Mouse (Mus musculus): ENCODE results near the gene Fbxl13.

The Fbxl13 gene

DNA sequence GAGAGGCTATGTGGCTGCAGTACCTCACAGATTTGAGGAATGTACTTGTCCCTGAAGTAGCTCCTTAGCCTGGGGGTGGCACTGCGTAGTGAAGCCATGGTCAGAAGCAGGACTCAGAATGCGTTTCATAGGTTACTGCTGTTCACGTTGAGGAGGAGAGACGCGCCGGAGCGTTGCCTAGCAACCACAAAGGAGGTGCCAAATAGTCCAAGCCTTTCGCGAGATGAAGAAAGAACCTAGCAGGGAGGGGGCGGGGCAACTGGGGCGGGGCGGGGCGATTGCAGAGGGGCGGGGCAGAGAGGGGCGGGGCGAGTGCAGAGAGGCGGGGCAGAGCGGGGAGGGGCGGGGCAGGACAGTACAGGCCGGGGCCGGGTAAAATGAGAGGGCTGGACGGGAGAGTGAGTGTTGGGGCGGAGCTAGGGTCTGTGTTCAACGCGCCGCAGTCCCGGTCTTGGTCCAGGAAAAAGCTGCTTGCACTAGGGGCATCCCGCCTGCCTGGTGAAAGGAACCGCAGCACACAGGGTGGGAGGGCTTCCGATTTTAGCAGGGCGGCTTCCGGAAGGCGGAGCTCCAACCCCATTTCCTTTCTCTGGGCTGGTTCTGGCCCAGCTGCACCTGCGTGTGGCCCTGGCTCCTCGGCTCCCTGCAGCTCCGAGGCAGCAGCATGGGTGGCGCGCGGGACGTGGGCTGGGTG is at the start of gene Fbxl13, which contains the start of gene Armc10:
Gene Fbxl13 (minus strand): TSS at position 196 of the 694 bp plus-strand sequence.
Gene Armc10 (plus strand): TSS at position 375 of the 694 bp plus-strand sequence.
- DNase-seq (ENCODE audit: low read depth, low spot score): peak; percentile 95

DNA sequence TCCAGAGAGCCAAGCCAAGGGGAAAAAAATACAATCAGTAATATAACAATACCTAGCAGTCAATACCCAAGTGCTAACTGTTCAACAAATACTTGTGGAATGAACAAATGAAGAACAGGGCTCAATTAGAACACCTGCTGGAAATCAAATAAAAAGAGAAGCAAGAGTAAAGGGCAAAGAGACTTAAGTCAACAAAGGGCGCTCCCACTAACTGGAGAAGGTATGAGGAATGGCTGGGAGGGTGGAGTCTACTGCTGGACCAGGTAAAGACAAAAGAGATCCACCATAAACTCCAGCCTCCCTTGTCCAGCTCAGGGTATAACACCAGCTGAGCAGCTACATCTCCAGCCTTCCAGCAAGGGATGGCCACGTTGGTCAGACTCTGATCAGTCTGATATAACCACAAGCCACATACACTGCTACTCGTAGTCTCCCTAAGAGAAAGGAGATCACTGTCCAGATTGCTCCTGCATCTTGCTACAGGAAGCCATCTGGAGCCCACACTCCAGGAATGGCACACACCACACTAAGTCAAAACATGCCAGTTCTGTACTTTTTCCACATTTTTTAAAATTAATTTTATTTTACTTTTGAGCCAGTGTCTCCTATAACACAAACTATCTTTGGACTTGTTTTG is 49.5 kb upstream of the Fbxl13 start:
- DNase-seq (ENCODE audit: low read depth, low spot score): no peak

DNA sequence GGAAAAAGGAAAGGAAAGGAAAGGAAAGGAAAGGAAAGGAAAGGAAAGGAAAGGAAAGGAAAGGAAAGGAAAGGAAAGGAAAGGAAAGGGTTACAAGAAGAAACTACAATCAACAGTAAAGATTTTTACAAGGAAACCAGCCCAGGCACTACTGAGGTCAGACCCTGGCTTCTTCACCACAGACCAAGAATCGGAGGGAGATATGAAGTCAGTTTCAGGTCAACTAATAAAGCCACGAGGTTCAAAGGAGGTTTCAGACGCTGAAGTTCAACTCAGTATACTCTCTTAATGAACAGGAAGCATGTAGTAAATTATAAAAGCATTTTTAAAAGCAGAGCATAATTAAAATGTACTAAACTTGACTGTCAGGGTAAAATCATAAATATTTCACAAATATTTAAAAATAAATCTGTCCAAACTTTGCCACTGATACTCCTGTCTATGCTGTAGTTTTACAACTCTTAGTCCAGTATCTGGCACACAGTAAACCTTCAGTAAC is 48.0 kb upstream of the Fbxl13 start:
- no peak for DNase-seq (ENCODE audit: low read depth, low spot score)

DNA sequence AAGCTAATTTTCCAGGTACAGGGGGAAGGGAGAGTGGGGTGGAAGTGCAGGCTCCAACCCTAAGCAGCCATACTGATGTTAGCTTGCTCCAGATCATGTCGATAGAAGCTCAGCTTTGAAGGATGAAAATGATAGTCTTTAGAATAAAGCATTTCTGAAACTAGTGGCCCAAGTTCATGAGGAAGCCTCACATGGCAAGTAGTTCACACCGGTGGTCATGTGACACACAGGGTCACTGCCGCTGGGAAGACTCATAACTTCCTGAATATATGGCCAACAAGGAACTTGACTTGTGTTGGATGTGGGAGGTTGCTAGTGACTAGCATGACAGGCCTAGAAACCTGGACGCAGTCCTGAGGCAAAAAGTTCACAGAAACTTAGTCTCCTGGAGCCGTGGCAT is 46.8 kb upstream of the Fbxl13 start:
- DNase-seq (ENCODE audit: low read depth, low spot score): no peak

DNA sequence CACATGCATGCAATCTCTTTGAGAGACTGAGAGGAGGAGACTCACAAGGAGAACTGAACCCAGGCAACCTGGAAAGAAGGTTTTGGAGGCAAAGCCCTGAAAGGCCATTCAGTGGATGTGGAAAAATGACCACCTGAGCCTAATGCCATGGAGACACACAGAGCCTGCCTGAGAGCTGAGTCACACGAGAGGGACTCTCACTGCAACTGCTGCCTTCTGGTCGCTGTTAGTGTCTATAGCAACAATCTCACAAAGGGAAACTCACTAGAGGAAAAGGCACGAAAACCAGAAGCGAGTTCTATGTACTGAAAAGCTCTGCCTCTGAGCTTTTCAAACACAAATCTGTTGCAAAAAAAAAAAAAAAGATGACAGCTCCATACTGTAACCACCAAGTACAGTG is 41.6 kb upstream of the Fbxl13 start:
- no peak for DNase-seq (ENCODE audit: low read depth, low spot score)

DNA sequence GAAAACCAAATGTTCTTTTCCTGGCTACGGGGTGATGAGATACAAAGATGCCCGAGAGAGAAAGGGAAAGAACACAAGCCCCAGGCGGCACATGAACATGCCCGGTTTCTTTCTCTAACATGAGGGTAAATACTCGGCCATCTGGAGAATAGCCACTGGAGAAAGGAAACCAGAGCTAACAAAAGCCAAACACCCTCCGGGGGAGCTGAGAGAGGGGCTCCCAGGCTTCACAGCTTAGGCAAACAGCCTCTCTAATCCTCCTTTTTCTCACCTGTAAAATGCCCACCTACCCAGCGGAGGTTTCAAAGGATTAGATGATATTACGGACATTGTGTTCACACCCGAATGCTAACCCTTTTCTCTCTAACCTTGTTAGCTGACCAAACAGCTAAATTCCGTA is 39.6 kb upstream of the Fbxl13 start:
- no peak for DNase-seq (ENCODE audit: low read depth, low spot score)

DNA sequence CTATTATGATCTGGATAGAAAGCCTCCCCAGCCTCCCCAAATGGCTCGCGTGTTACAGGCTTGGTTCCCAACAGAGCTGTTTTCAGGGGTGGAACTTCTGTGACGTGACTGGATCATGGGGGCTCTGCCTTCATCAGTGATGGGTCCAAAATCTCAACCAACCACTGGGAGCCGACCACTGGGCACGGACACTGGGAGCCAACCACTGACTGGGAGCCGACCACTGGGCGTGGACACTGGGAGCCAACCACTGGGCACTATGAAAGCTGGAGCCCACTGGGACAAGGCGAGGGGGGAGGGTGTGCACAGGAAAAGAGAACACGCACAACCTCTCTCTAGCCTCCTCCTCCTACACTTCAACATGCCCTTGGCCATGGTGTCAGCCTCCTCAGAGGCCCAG is 38.4 kb upstream of the Fbxl13 start:
- no peak for DNase-seq (ENCODE audit: low read depth, low spot score)

DNA sequence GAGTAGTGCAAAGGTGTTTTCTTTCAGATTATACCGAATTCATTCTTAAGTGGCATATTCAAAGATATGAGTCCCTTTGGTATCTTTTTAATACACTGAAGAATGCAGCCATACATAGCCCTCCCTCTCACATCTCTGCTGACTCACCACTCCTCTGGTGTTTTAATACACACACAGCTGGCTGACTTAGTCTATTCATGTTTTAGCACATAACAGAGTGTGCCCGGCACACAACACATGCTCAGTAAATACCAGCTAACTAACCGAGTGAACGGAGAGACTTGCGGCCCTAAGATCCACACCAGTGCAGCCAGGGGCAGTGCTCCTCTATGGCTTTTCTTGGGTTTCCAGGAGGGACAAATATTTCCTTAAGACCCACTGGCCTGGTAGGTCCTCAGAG is 35.5 kb upstream of the Fbxl13 start:
- no peak for DNase-seq (ENCODE audit: low read depth, low spot score)

DNA sequence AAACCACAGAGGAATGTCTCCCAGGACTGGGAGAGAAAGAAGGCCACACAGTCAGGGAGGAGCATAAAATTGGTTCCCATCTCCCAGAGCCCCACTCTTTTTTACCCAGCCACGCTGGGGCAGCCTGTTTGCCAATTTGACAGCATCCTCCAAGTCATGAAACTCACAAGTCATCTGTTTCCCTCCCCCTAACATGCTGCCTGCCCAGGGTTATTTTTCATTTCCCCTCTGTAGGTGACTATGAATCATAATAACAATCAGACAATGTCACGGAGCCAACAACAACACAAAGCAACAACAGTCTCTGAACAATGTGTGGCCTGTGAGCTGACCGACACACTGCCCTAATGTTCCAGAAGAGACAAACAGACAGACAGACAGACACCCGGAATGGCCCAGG is 34.6 kb upstream of the Fbxl13 start:
- no peak for DNase-seq (ENCODE audit: low read depth, low spot score)

DNA sequence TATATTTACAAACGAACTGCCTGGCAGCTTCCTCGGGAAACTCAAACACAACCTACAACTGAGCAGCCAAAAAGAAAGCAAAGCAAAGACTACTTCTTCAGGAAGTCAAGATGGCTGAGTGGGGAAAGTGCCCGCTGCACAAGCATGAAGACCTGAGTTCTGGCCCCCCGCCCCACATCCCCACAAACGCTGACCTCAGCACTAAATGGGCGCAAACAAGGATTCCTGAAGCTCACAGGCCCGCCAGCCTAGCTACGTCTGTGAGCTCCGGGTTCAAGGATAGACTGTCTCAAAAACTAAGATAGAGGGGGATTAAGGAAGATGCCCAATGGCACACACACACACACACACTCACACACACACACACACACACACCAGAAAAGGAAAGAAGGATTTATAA is 32.9 kb upstream of the Fbxl13 start:
- DNase-seq (ENCODE audit: low read depth, low spot score): no peak

DNA sequence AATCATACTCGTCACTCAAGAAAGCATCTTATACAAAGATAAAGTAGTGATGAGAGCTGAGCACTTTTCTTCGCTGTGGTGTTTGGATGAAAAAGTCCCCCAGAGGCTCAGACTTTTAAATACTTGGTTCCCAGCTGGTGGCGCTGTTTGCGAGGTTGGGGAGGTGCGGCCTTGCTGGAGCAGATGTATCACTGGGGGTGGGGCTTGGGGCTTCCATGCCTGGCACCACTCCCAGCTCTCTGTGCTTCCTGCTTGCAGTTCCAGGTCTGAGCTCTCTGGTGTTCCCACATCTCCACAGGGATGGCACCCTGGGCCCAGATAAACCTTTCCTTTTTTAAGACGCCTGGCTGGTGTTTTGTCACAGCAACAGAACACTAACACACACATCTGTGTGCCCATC is 32.5 kb upstream of the Fbxl13 start:
- DNase-seq (ENCODE audit: low read depth, low spot score): no peak

DNA sequence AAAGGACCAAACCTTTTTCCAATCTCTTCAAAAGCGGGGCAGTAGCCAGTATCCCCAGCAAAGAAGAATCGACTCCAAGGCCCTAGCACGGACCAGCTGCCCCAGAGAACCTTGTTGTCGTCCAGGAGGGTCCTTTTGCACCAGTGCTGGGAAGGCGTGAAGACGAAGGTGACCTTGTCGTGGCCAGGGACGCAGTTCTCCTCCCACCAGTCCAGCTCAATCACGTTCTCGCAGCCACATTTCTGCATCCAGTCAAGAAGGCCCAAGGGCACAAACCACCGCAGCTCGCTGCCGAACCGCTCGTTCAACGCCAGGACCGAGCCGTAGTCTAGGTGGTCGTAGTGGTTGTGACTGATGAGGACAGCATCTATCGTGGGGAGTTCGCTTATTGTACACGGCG is 30.1 kb upstream of the Fbxl13 start:
- DNase-seq (ENCODE audit: low read depth, low spot score): no peak

DNA sequence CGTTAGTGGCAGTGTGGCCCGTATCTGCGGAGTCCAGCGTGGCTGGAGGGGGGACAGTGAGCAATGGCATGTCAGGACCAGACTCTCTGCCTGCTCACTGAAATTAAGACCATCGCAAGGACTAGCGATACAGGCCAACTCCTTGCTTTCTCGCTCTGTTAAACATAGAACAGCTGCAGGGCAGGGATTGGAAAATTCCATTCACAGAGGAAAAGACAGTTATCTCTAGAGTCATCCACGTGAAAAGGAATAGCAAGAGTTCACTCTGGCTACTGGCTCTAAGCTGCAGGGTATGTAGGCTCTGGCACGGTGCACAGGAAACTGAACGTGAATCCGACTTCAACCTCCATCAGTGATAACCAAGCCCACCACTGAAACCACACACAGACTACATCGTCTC is 29.6 kb upstream of the Fbxl13 start:
- no peak for DNase-seq (ENCODE audit: low read depth, low spot score)

DNA sequence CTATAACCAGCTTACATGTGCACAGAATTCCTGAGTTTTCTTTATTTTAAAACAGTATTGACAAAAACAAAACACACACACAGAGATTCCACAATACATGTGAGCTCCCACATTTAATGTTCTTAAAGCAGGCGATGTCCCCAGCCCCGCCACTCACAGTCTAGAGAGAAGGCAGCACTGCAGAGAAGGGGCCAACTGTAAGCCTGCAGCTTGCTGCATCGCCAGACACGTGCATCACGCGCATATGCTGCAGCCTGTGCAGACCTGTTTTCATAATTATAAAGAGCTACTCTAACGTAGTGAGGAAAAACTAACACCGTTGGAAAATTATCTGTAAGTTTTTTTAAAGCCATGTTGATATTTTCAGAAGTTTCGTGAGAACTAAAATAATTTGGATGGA is 28.3 kb upstream of the Fbxl13 start:
- DNase-seq (ENCODE audit: low read depth, low spot score): no peak

DNA sequence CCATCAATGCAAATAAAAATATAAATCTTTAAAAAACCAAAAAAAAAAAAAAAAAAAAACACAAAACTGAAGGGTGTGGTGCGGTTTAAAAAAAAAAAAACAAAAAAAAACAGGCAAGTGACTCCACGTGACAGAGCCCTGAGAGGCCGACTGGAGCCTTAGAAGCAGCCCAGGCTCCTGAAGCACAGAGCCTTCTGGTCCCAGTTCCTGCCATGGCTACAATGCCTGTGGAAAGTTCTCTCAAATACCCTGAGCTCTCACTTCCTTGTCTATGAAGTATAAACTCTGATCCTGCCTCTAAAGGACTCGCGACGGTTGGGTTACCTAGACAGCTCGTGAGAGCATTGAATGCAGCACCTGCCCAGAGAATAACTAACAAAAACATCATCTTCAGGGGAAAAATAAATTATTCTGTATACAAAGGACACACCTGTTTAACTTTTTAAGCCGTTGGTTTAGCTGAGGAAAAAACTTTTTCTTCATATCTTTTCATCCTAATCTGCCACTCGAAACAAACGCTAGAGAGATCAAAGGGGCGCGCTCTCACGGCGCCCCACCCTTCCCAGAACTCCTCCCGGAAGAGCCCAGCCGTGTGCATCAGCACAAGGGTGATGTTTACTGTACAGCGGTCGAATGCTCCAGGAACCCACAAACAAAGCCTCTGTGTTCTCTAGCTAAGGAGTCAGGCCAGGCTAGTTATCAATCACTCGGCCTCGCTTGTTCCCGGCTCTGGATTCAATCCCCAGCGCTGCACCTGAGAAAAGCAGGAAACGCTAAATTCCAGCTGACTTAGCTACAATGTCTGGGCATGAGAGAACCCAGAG is 27.6 kb upstream of the Fbxl13 start:
- peak; percentile 75 for DNase-seq (ENCODE audit: low read depth, low spot score)

DNA sequence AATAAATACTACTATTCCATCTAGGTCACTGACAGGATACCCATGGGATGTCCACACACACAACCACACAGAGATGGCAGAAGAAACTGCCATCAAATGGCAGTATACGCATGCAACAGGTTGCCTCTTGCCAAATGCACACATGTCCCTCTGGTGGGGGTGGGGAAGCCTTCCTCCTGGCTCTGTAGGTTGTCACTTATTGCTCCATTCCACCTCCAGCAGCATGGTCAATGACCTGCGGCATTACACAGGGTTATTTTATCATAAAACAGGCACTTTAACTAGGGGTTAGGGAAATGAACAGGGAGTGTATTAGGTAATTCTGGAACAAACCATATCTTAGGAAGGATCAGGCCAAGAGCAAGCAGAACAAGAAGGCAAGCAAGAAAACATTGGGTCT is 23.9 kb upstream of the Fbxl13 start:
- no peak for DNase-seq (ENCODE audit: low read depth, low spot score)

DNA sequence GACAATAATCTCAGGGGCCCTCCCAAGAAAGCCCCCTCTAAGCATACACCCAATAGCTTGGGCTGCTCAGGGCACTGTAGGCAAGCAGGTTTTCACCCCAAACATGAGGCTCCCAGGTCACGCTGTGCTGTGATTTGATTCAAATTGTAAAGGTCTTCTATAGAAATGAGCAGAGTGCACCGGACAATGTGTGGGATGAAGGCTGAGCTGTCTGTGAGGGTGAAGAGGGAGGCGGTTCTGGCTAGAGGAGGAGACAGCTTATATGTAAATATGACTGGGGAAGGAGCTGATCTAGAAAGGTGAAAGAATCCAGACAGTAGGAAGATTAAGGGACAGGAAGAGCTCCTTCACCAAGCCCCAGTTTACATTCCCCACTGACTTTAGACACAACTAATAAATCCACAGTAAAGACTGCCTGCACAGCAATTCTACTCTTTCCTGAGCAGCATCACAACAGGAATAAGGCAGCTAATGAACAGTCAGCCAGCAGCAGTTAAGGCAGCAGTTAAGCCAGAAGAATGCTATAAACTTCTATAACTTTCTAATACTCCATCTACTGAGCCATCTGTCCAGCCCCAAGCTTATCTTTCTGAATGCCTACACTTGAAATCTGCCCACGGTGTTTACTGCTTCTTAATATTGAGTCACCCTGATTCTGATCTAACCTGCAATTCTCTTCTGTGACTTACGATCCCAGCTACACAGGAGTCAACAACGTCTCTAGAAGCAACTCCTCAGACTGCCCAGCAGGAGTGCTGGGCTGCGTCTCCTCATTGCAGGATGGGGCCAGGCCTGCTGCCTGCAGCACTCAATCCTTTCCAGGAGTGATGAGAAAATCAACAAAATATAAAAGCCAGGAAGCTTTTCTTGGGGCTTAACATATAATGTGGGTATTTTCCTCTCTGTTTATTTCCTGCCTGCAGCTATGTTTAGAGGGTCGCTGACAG is 22.0 kb upstream of the Fbxl13 start:
- DNase-seq (ENCODE audit: low read depth, low spot score): no peak

DNA sequence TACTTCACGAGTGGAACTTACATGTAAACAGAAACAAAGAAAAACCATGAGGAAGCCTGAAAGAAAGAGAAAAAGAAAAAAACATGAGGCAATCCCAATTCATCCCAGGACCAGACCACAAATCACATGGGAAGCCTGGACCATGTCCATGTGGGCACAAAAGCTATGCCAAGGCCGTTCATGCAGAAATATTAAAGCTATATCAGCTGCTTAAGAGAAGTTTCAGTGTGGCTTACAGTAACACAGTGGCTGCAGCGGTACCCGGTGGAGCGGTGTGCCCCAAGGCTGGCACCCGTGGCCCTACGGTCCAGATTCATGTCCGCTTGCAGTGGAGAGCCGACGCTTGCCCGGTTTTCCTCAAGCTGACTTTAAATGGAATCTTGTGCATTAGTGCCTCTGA is 17.6 kb upstream of the Fbxl13 start:
- DNase-seq (ENCODE audit: low read depth, low spot score): no peak

DNA sequence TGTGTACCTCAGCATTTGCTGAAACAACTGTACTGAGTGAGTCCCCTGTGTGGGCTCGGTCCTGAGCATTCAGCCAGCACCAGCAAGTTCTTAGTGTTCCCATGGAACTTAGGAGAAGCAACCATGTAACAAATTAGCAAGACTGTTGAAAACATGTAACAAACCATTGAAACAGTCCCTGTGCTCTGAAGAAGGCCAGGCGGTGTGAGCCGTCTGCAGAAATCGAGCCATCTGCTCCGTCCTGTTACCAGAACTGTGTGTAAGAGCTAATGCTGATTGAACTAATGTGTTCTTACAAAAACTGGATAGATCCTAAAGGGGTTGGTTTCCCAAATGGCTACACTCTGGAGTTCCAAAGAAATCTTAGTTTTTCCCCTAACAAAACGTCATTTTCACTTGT is 15.4 kb upstream of the Fbxl13 start:
- no peak for DNase-seq (ENCODE audit: low read depth, low spot score)

DNA sequence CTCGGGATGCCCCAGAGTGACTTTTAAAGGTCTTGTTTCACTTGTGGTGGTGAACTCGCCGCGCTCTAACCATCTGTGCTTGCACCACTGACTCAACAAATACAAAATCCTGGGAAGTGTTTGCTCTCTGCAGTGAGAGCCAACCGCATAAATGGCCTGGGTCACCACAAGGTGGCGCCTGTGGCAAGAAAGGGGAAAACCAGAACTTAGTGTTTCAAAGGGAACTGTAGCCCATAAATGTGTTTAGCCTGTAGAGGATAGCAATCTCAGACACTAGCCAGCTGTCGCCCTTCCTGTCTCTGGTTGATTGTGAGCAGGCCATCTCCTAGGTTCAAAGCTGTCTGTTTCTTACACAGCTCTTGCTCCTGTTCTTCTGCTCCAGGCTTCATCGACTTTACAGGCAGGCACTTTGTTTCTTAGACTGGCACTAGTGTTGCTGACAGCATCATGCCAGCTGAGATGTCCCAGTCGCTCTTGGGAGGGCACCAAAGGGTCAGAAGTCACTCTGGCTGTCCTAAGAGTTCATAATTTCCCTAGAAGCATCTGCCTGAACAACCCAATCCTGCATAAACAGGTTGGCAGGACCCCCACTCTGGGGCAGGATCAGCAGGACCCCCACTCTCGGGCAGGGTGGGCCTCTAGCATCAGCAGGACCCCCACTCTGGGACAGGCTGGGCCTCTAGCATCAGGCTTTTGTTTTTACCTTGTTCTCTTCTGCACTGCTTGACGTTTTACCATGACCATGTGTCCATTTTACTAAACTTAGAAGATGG is 13.4 kb upstream of the Fbxl13 start:
- DNase-seq (ENCODE audit: low read depth, low spot score): peak; percentile 65

DNA sequence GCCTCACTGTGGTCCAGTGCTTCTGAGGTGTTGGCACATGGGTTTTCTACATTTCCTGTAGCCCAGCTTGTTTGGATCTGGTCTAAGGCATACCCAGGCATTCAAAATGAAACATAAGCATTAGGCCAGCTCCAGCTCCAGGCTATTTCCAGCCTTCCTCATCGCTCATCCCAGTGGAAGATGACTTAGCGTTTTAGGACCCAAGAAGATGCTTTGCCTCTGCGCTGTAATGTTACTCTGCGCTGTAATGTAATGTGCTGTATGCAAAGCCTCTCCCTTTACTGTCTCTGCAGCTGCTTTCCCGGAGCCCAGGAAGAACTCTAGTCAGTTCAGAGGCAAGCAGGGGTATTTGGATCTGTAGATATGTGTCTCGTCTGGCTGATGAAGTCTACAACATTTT is 12.6 kb upstream of the Fbxl13 start:
- DNase-seq (ENCODE audit: low read depth, low spot score): no peak

Measured in CD4-positive helper T cell, adult 2 months (primary cell).